Mouse (Mus musculus): Measurements from ENCODE around the gene Fads2. TPM values are rescaled to one million over a fixed set of nuclear protein-coding genes. Genes with fewer than 3 reads are reported as not detected.
"Not testable (repeated sequence)": the region's sequence is repeated elsewhere in the genome, so short reads cannot be mapped to it uniquely, and the experiment has no call there.

Gene Fads2
- total RNA-seq (2021) = 100 to 1,000 TPM; 344 to 595 TPM
- long read RNA-seq, experiment 1, transcript Fads2-201 (12 exons, 3,150 nt) = major isoform, 571 of 977 reads
- long read RNA-seq, experiment 1, partial matches to known transcripts = 66 of 977 reads
- long read RNA-seq, experiment 1, other reads (novel, unspliced or antisense) = 340 of 977 reads
- long read RNA-seq, experiment 2, transcript Fads2-201 (12 exons, 3,150 nt) = major isoform, 423 of 589 reads
- long read RNA-seq, experiment 2, partial matches to known transcripts = 33 of 589 reads
- long read RNA-seq, experiment 2, other reads (novel, unspliced or antisense) = 133 of 589 reads

DNA sequence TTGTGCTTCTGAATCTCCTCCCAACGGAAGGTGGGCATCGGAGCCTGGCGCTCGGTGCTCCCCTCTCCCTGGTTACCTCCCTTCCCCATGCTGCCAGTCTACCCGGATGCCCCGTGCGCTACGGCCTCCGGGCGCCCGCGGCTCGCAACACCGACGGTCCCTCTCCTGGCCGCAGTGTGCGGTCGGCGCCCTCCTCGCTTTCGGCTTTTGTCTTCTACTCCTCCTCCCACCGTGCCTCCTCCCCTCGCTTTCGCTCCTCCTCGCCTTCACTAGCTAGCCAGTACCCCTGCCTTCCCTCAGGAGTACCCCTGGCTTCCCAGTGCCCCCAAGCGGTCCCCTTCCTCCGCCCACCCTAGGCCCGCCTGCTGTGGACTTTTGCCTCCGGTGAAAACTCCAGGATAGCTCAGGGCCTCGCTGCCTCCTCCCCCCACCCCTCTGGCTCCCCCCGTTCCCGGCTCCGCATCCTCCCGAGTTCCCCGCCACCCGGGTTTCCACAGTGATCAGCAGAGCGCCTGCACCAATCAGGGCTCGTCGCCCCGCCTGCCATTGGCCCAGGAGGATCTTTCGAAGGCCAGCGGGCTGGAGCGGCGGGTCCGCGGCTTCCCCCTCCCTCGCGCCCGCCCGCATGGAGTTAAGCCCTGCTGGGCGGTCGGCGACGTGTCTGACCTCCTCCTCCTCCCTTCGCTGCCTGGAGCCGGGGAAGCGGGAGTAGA, at the start of gene Fads2:
Fads2 (minus strand) TSS at position 406 of the 713 bp plus-strand sequence.
- DNase-seq = peak; percentile 95

DNA sequence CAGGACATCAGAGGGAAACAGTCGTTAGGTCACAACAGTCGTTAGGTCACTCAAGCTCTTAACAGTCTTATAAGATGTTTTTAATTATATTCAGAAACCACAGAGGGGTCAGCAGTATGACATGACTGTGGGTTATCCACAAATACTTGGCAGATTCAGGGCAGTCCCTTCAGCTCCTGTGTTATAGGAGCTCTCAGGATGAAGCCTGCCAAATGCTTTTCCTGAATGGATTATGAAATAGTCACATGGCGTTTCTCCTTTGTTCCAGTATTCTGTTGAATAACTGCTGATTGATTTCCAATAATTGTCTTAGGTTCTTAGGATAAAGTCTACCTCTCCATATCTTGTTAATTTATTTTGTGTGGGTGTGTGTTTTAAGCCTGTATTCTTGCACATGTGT, 47.6 kb upstream of the Fads2 start:
- no peak for DNase-seq

DNA sequence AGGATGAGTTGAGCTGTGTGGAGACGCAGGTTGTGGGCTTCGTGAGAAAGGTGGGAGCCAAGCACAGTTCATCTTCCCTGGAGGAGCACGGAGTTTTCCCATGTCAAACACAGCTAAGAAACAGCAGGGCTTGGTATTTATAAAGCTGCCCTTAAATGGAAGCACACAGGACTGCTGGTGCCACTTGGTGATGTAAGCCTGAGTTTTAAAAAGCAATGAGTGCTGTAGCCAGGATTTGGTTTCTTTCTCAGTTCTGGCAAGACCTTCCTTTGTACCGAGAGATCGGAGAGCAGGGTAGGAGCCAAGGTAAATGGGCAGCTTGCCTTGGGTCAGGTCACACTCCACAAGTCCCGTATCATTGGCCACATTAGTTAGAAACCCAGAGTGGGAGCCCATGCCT, 47.0 kb upstream of the Fads2 start:
- peak; percentile 40 for DNase-seq

DNA sequence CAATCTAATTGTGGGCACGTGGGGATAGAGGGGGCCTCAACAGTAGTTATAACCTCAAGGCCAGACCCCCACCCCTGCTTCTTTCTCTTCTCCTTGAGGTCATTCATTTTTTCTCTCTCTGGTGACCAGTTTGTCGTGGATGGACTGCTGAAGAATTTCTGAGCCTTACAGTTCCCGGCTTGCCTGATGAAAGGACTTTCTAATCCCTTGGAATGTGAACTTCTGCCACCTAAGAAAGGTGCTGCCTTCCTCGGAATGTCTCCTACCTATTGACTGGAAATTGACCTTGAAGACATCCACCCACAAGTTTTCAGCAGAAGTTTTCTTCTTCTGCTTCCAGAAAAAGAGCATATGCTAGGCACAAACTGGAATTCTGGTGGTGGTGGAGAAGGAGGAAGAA, 42.9 kb upstream of the Fads2 start:
- DNase-seq = no peak

DNA sequence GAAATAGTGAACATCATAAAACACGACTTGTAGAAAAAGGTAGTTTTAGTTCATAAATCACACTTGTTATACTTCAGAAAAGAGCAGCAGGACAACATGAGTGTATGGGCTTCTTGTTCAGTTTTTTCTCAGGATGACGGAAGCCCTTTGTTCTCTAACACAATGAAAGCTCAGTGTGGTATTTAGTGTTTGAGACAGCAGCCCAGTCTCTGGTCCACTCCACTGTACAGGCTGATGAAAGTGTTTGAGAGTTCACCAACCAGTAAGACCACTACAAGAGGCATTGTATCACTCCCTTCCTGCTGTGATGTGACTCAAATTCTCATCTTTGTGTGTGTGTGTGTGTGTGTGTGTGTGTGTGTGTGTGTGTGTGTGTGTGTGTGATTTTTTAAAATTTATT, 42.1 kb upstream of the Fads2 start:
- no peak for DNase-seq

DNA sequence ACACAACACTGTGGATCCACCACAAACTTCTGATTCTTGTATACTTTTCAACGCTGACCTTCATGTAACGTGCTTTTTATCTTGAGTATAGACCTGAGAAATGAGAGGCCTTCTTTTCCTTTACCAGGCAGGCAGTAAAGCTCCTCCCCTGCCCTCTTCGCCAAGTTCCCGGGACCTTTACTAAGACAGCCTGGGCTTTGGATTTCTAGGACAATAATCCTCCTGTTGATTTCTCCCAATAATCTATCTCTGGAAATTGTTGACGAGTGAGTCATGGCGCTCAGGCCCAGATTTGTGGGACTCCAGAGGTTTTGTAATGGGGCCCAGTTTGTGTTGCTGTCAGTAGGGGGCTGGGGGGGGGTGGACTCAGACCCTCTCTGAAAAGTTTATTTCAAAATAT, 38.2 kb upstream of the Fads2 start:
- no peak for DNase-seq

DNA sequence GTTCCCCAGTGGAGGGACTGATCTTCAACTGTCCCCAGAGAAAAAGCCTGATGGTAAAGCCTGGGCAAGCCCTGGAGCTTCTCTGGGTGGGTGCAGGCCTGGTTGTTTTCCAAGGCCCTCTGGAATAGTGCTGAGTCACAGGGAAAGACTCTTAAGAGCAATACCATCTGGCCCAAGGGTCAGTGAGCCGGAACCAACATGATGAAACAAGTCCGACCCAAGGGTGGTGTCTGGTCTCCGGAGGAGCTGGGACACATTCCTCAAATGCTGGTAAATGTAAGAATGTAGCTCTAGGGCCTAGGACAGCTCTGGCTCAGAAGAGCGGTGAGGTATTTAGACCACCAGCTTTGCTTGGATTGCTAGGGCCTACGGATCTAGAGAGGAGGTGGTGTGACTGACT, 35.9 kb upstream of the Fads2 start:
- DNase-seq = no peak

DNA sequence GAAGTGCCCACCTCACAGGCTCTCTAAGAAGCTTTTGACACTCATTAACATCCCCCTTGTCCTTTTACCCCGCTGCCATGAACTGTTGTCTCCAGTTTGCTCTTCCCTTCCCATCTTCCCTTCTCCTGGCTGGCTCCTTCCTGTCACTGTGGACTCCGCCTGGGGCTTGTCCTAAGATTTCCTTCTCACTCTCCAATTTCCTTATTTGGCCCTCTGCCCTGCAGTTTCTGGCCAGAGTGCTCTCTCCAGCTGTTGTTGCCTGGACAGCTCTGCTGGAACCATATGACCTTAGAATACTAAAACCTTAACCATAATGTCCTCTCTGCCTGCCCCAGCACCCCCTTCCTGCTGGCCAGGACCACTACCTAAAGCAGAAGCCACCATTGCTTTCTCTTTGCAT, 33.1 kb upstream of the Fads2 start:
- peak; percentile 74 for DNase-seq

DNA sequence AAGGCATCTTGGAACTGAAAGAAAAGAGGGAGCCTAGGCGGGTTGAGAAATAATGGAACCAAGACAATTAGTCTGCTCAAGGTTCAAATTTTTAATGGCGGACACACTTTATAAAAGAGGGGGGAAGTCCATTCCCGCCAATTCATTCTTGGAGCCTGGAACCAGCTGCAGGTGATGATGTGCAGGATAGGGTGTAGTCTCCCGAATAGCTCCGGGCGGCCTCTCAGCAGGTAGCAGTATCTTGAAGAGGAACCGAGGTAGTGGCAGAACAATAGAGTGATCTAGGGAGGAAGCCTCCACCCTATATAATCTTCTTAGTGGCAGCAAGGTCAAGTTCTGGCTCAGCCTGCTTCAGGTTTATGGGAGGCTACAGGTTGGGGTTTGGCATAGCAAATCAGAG, 28.0 kb upstream of the Fads2 start:
- DNase-seq = not testable (repeated sequence)

DNA sequence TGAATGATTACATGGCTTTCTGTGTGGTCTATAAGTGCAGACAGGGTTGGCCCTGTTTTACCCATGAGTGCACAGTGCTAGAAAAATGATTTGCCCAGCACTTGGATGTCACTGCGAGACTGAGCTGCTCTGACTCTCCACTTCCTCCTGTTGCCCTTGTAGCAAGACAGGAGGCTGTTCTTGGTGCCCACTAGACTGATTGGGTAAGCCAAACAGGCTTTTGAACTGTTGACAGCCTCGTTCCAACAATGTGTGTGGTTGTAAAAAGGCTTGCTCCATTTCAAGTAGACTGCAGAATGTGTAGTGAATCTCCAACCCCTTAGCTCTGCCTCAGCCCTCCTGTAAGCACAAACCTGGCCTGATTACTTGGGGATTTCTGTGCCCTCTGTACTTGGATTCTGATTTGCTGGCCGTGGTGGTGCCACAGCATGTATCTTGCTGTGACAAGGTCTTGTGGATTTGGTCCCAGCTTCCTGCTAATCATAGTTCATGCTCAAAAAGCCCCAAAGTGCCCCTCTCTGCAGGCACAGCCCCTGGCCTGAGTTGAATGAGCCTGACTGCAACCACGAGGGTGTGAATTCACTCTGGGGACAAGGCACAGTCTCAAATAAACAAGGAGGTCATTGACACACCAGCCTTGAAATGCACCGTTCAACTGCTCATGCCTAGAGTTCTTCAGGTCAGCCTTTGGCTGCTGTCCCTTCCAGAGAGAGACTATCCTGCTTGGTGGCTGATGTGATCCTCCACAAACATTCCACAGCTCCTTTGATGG, 25.1 kb upstream of the Fads2 start:
- DNase-seq = no peak

DNA sequence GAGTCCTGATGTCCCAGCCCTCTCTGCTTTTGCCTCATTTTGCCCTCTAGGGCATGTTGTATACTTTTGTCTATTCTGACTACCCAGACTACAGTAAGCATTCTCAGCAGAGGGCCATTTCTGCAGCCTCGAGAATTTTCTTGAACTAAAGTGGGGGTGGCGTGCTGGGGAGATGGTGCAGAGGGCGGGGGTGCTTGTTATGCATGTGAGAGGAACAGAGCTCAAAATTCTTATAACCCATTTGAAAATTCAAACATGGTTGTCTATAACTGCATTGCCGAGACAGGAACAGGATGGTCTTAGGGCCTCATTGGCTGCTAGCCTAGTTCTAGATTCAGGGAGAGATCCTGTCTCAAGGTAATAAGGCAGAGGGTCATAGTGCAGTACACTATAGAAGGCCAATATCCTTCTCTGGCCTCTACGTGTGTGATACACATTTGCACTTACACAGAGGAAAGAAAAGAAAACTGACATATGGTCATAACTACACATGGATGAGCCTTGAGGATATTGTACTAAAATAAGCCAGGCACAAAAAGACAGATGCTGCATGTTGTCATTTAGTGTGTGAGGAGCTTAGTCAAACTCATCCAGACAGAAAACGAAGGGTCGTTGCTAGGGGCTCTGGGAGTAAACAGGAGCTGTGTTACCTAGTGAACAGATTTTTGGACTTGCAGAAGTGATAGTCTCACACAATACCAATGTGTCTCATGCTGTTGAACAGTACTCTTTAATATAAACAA, 22.5 kb upstream of the Fads2 start:
- no peak for DNase-seq

DNA sequence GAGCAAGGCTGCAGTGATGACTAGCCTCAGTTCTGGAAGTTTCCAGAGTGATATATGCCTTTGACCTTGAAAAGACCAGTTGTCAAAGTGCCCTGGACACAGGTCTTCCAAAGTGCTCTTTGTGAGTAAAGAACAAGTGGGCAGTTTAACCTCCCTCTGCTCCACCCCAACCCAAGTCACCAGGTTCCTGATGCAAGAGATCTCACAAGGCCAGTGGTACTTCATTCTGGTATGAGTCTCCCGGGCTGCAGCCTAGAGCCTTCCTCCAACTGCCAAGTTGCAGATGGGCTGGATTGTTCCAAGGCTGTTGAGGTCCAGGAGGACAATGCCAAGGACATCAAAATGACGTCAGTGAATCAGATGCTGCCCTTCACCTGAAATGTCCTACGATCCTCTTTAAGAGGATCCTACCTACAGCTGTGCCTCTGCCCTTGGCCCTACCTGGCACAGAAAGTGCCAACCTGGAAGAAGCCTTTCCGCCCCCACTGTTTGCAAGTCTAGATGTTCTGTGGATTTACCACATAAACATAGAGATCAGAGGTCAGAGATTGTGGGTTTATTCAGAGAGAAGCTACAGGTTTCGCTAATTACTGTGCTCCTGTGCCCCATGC, 20.6 kb upstream of the Fads2 start:
- DNase-seq = peak; percentile 69

DNA sequence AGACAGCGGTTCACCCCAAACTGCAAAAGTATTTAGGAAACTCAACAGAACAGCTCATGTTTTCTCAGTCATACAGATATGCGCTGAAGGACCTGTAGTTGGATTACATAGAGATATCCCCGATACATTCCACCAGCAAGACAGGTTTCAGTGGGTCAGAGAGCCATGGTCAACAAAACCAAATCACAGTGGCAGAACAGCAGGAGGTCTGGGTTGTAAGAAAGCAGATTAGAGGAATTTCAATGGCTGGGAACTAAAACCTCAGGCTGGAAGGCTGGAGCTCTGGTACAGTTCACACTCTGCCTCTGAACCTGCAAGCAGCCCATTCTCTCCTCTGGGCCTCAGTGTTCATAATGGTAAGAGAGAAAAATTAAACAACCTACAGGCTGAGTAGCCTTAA, 15.1 kb upstream of the Fads2 start:
- DNase-seq = no peak

DNA sequence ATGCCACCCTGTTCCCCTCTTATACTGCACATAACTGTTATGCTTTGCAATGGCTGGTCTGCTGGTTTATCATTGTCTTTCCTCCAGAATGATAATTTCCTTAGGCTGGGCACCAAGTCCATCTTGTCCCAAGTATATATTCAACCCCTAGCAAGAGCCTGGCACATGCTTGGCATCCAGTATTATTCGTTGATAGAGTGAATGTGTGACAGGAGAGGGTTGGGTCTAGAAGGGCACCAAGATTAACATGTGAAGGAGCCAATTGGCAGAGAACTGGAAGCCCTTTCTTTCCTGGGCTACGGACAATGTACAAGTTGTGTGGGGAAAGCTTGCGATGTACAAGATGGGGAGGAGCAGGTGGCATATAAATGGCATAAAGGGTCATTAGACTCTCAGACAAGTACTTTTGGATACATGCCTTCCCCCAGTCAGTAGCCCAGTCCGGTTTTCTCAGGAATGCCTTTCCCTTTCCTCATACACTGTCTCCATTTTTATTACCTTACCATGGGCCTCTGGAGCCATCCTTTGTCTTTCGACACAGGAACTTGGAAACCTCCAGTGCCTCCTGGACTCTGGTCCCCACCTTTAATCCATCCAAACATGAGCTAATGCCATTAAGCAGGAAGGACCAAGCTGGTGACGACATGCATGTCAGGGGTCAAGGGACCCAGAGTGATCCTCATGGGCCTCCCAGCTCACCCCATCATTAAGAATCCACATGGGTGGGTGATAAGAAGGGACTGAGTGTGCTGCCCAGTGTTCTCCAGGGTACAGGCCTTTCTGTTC, 14.0 kb upstream of the Fads2 start:
- DNase-seq = no peak

DNA sequence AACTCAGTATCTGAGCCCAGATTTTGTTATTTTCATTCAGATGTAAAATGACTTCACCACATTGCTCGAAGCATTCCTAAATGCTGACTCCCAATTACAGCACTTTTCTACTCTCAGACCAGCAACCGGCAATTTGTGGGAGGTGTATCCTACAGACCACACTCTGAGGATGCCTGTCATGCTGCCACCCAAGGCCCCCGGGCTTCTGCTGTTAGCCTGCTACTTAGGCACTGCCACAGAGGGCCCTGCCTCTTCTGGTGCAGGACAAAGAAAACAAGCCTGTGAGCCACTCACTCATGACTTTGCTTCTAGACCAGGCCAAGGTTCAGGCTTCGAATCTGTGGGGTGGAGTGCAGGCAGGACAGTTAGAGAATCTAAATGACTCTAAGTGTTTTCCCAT, 11.4 kb upstream of the Fads2 start:
- no peak for DNase-seq

DNA sequence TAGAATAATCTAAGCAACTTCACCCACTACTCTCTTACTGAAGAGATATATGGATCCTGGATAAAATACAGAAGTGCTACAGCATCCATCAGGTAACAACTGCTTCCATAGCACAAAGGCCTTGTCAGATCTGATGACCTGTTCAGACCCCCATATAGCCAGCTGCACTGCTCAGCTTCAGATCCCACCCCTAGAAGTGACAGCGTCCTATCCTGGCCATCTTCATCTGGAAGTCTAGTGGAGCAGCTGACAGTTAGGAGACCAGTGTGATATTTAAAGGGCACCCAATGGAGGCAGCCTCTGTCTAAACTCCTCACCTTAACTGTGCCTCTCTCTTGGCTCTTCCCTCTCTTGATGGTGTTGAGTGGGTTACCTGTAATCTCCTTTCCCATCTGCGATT, 7.1 kb upstream of the Fads2 start:
- DNase-seq = no peak

DNA sequence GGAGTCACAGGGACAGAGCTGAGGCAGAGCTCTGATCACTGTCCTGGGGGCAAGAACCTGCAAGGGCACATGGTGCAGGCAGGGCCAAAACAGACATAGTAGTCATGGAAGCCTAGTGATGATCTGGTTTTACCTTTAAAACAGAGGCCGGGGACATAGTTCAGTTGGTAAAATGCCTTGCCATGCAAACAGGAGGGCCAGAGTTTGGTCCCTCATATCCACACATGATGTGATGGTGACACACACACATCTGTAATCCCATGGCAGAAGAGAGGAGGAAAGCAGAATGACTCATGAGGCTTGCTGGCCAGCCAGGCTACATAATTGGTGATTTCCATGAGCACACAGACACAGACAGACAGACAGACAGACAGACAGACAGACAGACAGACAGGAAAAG, 6.6 kb upstream of the Fads2 start:
- no peak for DNase-seq

DNA sequence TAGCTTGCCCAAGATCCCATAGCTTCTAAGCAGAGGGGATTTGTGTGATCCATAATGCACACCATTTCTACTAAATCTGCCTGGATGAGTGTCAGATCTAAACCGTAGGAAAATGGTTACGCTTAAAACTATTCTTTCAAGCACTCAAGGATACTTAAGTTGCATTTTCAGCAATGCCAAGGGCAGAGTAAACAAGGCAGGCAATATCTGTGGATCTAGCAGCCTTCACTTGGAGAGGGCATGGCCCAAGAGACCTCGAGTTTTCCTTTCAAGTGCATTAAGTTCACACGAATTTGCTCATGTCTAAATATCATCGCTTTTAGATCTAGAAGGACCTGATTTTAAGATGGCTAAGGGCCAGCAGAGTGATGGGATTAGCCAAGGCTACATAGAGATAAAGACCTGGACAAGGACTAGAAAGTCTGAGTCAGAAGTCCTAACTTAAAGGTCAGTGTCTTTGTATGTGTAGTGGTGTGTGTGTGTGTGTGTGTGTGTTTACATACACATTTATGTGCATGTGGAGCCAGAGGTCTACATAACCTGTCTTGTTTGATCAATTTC, 5.6 kb upstream of the Fads2 start:
- peak; percentile 60 for DNase-seq

DNA sequence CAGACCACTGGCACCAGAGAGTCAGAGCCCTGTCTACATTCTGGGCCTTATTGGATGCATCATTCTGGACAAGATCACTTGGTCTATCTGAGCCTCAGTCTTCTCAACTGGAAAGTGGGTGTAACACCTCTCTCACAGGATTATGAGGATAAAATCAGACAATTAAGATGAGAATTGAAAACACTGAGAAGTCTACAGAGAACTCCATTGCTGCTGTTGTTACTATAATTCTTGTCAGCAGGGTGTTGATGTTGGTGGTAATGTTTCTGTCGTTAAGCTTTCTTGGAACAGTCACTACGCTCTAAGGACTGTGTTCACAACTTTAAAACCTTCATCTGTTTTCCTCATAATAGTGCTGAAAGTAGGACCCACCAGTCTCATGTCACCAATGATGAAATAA, 5.1 kb upstream of the Fads2 start:
- no peak for DNase-seq

DNA sequence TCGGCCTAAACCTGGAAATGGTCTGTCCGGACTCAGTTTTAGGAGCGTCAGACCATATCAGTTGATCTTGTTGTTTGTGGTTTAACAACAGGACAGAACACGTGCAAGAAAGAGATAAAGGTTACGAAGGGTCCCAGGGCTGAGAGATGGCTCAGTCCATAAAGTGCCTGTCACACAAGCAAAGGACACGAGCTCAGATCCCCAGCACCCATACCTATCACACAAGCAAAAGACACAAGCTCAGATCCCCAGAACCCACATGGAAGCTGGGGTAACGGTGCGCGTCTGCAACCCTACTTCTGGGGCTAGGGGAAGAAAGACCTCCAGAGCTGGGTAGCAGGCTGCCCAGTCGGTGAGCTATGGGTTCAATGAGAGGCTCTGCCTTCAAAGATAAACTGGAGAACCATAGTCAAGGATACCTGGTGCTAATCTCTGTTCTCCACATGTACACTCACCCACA, 3.5 kb upstream of the Fads2 start:
- no peak for DNase-seq

DNA sequence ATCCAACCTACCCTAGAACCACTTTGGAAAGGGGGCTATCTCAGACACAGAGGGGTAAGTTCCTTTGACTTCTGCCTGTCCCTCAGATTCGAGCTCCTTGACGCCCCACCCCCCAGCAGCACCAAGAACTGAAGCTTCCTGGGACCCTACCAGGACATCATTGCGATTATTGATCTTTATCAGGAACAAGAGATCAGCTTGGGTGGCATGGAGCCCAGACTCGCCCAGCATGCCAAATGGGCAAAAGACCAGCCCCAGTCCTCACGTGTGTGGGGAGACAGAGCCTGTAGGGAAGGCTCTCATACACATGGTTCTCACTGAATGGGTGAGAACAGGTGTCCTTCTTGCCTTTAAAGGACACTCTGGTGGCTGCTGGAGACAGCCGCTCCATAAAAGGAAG, 2.7 kb upstream of the Fads2 start:
- DNase-seq = peak; percentile 52

All from adrenal gland, postnatal 10 days (tissue).